Mouse (Mus musculus): ENCODE results near the gene Lrrc8d.
A peak's percentile ranks its signal among the peaks of the same experiment; 100 is the strongest.
"Not testable (repeated sequence)": the region's sequence is repeated elsewhere in the genome, so short reads cannot be mapped to it uniquely, and the experiment has no call there.

The Lrrc8d gene

GRCm38 (mm10) chr5:105685780-105686305 is 13.9 kb upstream of the Lrrc8d start:
- DNase-seq = not testable (repeated sequence)

GRCm38 (mm10) chr5:105686331-105686995 is 13.3 kb upstream of the Lrrc8d start:
- DNase-seq = no peak

- DNase-seq = peak; percentile 71
Measured at GRCm38 (mm10) chr5:105690502-105691454, 9.0 kb upstream of the Lrrc8d start.

GRCm38 (mm10) chr5:105691645-105692044 is 8.1 kb upstream of the Lrrc8d start:
- no peak for DNase-seq

GRCm38 (mm10) chr5:105694339-105694930 is 5.3 kb upstream of the Lrrc8d start:
- no peak for DNase-seq

GRCm38 (mm10) chr5:105696049-105696448 is 3.7 kb upstream of the Lrrc8d start:
- no peak for DNase-seq

- DNase-seq = no peak
Measured at GRCm38 (mm10) chr5:105697886-105698285, 1.9 kb upstream of the Lrrc8d start.

GRCm38 (mm10) chr5:105698694-105699093 is 1.1 kb upstream of the Lrrc8d start:
- DNase-seq = peak; percentile 44

GRCm38 (mm10) chr5:105700070-105700851 is 492 bp downstream of the Lrrc8d start:
- peak; percentile 86 for DNase-seq

- DNase-seq = no peak
Measured at GRCm38 (mm10) chr5:105701326-105701725, 1.6 kb downstream of the Lrrc8d start.

- DNase-seq = peak; percentile 58
Measured at GRCm38 (mm10) chr5:105701844-105702243, 2.1 kb downstream of the Lrrc8d start.

- DNase-seq = peak; percentile 87
Measured at GRCm38 (mm10) chr5:105702580-105703285, 3.0 kb downstream of the Lrrc8d start.

- DNase-seq = no peak
Measured at GRCm38 (mm10) chr5:105703286-105703655, 3.5 kb downstream of the Lrrc8d start.

- peak; percentile 35 for DNase-seq
Measured at GRCm38 (mm10) chr5:105704573-105704972, 4.8 kb downstream of the Lrrc8d start.

GRCm38 (mm10) chr5:105706635-105707034 is 6.9 kb downstream of the Lrrc8d start:
- no peak for DNase-seq

- no peak for DNase-seq
Measured at GRCm38 (mm10) chr5:105708276-105708675, 8.5 kb downstream of the Lrrc8d start.

GRCm38 (mm10) chr5:105710473-105710872 is 10.7 kb downstream of the Lrrc8d start:
- no peak for DNase-seq

GRCm38 (mm10) chr5:105714446-105714845 is 14.7 kb downstream of the Lrrc8d start:
- DNase-seq = peak; percentile 71

- no peak for DNase-seq
Measured at GRCm38 (mm10) chr5:105715095-105715494, 15.3 kb downstream of the Lrrc8d start.

- DNase-seq = peak; percentile 42
Measured at GRCm38 (mm10) chr5:105715531-105716124, 15.9 kb downstream of the Lrrc8d start.

GRCm38 (mm10) chr5:105717294-105717693 is 17.5 kb downstream of the Lrrc8d start:
- no peak for DNase-seq

Data from kidney, adult 11 months (tissue).